Mouse (Mus musculus) forebrain, embryonic 16.5 days (tissue): ENCODE data around the gene Cstf2t. TPM values are rescaled to one million over a fixed set of nuclear protein-coding genes. Genes with fewer than 3 reads are reported as not detected.

ENCODE experiments used
- ATAC-seq: fragments of 200-750 bp; cut with Nextera tagmentation; 2 replicates; pipeline ENCODE4 v1.8.0; 2017; ENCODE audit warnings: mild to moderate bottlenecking, moderate library complexity
- H3K27ac ChIP-seq: fragments of 300-500 bp; sonication (generic); 2 replicates; pipeline ENCODE4 v1.5.1; 2014; ENCODE audit warnings: low read length, control low read depth
- H3K27me3 ChIP-seq: fragments of 300-500 bp; sonication (generic); replicated peaks from 2 replicates; pipeline ENCODE4 v1.6.1; 2014; ENCODE audit warnings: low read length; ENCODE audit not compliant: control insufficient read depth, insufficient read depth
- H3K36me3 ChIP-seq: fragments of 300-500 bp; sonication (generic); 2 replicates; pipeline ENCODE4 v1.6.1; 2014; ENCODE audit not compliant: control insufficient read depth, insufficient read depth
- H3K4me1 ChIP-seq: fragments of 300-500 bp; sonication (generic); replicated peaks from 2 replicates; pipeline ENCODE4 v1.6.1; 2014; ENCODE audit warnings: low read length; ENCODE audit not compliant: control insufficient read depth, insufficient read depth
- H3K4me2 ChIP-seq: fragments of 300-500 bp; sonication (generic); 2 replicates; pipeline ENCODE4 v1.6.1; 2014; ENCODE audit warnings: mild to moderate bottlenecking, low read length, control low read depth
- H3K4me3 ChIP-seq: fragments of 300-500 bp; sonication (generic); replicated peaks from 2 replicates; pipeline ENCODE4 v1.5.1; 2014; ENCODE audit warnings: mild to moderate bottlenecking, low read length, control low read depth
- H3K9ac ChIP-seq: fragments of 300-500 bp; sonication (generic); replicated peaks from 2 replicates; pipeline ENCODE4 v1.6.1; 2014; ENCODE audit warnings: low read depth, low read length, control low read depth
- H3K9me3 ChIP-seq: fragments of 300-500 bp; sonication (generic); 2 replicates; pipeline ENCODE4 v1.6.1; 2016; ENCODE audit warnings: low read length; ENCODE audit not compliant: control insufficient read depth
- WGBS: fragments of 180-500 bp; shearing (Covaris S2); extraction: QIAGEN DNeasy Blood & Tissue Kit; methylation state at CpG from one replicate; pipeline ENCODE4 v1.1.7; 2014; 5-methylcytosine and 5-hydroxymethylcytosine counted together
- polyA plus RNA-seq: library from polyadenylated mRNA; unstranded; fragments of >200 nt; fragmentation: Nextera tagmentation; extraction: Ambion mirVana; gene quantifications from 2 replicates; pipeline ENCODE4 v1.2.1, GENCODE M21; 2015

Gene Cstf2t
- polyA plus RNA-seq, 1 experiment from 2014 or later: 78.2 TPM

- no peak overlapping the region for H3K4me3 ChIP-seq
- H3K9ac ChIP-seq: no peak overlapping the region
- no peaks in the 10 kb centered on the region for H3K27me3 ChIP-seq
- no peaks in the 10 kb centered on the region; the same call in 1 of the 2 replicates for H3K4me1 ChIP-seq
- ATAC-seq: peak; percentile 96
- H3K27ac ChIP-seq: no peak overlapping the region
- WGBS: 13% methylated on average over 4 of the region's 4 CpGs
- H3K9me3 ChIP-seq: no peaks in the 10 kb centered on the region
- H3K36me3 ChIP-seq: no peaks in the 10 kb centered on the region
- no peak overlapping the region for H3K4me2 ChIP-seq
Measured at GRCm38 (mm10) chr19:31114690-31115089, 32.1 kb downstream of the Cstf2t start.

- Histone ChIP-seq H3K27ac (no peak overlapping the region), H3K4me2 (no peak overlapping the region), H3K9me3 (no peaks in the 10 kb centered on the region), H3K4me3 (no peak overlapping the region), H3K36me3 (no peaks in the 10 kb centered on the region), H3K9ac (no peak overlapping the region), H3K27me3 (no peaks in the 10 kb centered on the region), H3K4me1 (no peaks in the 10 kb centered on the region)
- ATAC-seq: 0 out of 2 replicates have a peak, but pooled peaks have one; percentile 10
- 87% methylated on average over 3 of the region's 3 CpGs for WGBS
Measured at GRCm38 (mm10) chr19:31124628-31125027, 42.0 kb downstream of the Cstf2t start.

GRCm38 (mm10) chr19:31132614-31133013, 50.0 kb downstream of the Cstf2t start:
- Histone ChIP-seq H3K9ac (no peak overlapping the region), H3K4me3 (no peak overlapping the region), H3K36me3 (no peaks in the 10 kb centered on the region), H3K27ac (no peak overlapping the region), H3K9me3 (no peaks in the 10 kb centered on the region), H3K27me3 (no peaks in the 10 kb centered on the region), H3K4me2 (no peak overlapping the region), H3K4me1 (0 out of 2 replicates have a peak, but pooled peaks cover 3% of the 10 kb centered on the region)
- WGBS: 82% methylated on average over 8 of the region's 8 CpGs
- no peak for ATAC-seq

GRCm38 (mm10) chr19:31136316-31136715, 53.7 kb downstream of the Cstf2t start:
- no peaks in the 10 kb centered on the region for H3K9me3 ChIP-seq
- H3K27me3 ChIP-seq: no peaks in the 10 kb centered on the region
- H3K9ac ChIP-seq: no peak overlapping the region
- 0 out of 2 replicates have a peak, but pooled peaks cover 3% of the 10 kb centered on the region for H3K4me1 ChIP-seq
- ATAC-seq: no peak
- H3K36me3 ChIP-seq: no peaks in the 10 kb centered on the region
- no peak overlapping the region for H3K4me2 ChIP-seq
- H3K27ac ChIP-seq: no peak overlapping the region
- WGBS: 0% methylated on average over 2 of the region's 2 CpGs
- H3K4me3 ChIP-seq: no peak overlapping the region
